Mouse (Mus musculus): ENCODE measurements around the gene Nrxn1. TPM values are rescaled to one million over a fixed set of nuclear protein-coding genes. Genes with fewer than 3 reads are reported as not detected.

The Nrxn1 gene
- total and polyA plus RNA-seq, 3 experiments, result not detected

DNA sequence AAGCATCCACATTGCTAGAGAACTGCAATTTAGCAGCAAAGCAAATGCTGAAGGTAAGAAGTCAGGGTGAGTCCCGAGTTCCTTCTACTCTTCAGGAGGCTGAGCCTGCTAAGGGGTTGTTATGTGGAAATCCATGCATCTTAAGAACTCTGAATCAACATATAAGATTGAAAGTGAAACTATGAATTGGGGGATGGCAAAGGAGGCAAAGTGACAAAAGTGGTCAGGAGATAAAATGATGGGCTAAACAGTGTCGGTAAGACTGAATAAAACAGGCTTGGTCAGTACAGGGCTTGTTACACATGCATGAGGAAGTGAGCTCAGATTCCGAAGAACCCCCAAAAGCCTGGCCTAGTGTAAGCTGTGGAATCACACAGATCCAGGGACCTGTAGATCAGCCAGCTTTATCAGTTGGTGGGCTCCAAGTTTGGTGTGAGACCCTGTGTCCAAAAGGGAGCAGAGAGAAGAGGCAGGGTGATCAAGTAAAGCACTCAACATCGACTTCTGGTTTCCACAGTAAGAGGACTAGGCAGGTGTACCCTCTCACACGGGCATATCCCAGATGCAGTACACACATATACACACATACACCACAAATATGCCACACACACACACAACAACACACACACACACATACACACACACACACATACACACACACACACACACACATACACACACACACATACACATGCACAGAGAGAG, 85.3 kb downstream of the Nrxn1 start:
- H3K4me3 ChIP-seq (ENCODE audit: control insufficient read depth in 1 of 2, insufficient read depth in 1 of 2, low read depth in 2 of 2, low read length in 2 of 2), result peak overlapping the region; percentile 37 to 55
- peaks cover 0 to 2% of the 10 kb centered on the region in 2 experiments; a peak in 1 of 4 replicates for H3K36me3 ChIP-seq (ENCODE audit: control insufficient read depth in 1 of 2, insufficient read depth in 2 of 2, low read length in 2 of 2)
- no peak for TF ChIP-seq ZMIZ1 (IDR thresholded peaks at IDR 0.05; ENCODE audit: low read depth, low read length)
- H3K4me1 ChIP-seq (ENCODE audit: control insufficient read depth in 1 of 2, insufficient read depth in 2 of 2, low read length in 2 of 2), result no peaks in the 10 kb centered on the region
- H3K27me3 ChIP-seq (ENCODE audit: control insufficient read depth in 1 of 2, insufficient read depth in 2 of 2, low read length in 2 of 2), result no peaks in the 10 kb centered on the region
- H3K9ac ChIP-seq (ENCODE audit: control insufficient read depth, low read depth, low read length, poor library complexity, severe bottlenecking), result peak overlapping the region; percentile 43
- peak; percentile 34 for DNase-seq (ENCODE audit: low read depth, low spot score)
- H3K27ac ChIP-seq (ENCODE audit: control insufficient read depth, low read depth, low read length), result no peak overlapping the region
- no peaks in the 10 kb centered on the region for H3K79me2 ChIP-seq (ENCODE audit: control insufficient read depth, insufficient read depth, low read length, poor library complexity)
- H3K9me3 ChIP-seq (replicated peaks; ENCODE audit: insufficient read depth, low read length), result no peaks in the 10 kb centered on the region

DNA sequence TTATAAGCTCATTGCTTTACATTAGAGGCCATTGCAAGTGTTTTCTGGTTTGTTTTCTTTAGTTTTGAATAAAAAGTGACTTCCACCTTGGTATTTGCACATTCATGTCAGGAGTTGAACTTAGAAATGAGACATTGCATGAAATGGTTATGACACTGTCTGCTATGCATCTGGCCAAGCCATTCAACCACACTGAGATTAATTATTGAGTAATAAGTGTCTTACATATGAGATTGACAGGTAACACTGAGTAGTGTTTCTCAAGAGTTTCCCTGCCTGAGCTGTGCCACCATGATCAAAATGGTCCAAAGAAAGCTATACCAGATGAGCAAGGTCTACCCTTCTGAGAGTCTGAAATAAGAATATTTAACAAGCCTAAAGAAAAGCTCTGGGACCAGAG, 92.5 kb downstream of the Nrxn1 start:
- no peak for DNase-seq (ENCODE audit: low read depth, low spot score)
- Histone ChIP-seq H3K4me1 (ENCODE audit: control insufficient read depth in 1 of 2, insufficient read depth in 2 of 2, low read length in 2 of 2) (peaks cover 4 to 9% of the 10 kb centered on the region in 2 experiments; a peak in 3 of 4 replicates), H3K36me3 (ENCODE audit: control insufficient read depth in 1 of 2, insufficient read depth in 2 of 2, low read length in 2 of 2) (peaks cover 0 to 4% of the 10 kb centered on the region in 2 experiments; a peak in 1 of 4 replicates), H3K79me2 (ENCODE audit: control insufficient read depth, insufficient read depth, low read length, poor library complexity) (no peaks in the 10 kb centered on the region), H3K9ac (ENCODE audit: control insufficient read depth, low read depth, low read length, poor library complexity, severe bottlenecking) (no peak overlapping the region), H3K27me3 (ENCODE audit: control insufficient read depth in 1 of 2, insufficient read depth in 2 of 2, low read length in 2 of 2) (no peaks in the 10 kb centered on the region), H3K4me3 (ENCODE audit: control insufficient read depth in 1 of 2, insufficient read depth in 1 of 2, low read depth in 2 of 2, low read length in 2 of 2) (no peak overlapping the region), H3K9me3 (replicated peaks; ENCODE audit: insufficient read depth, low read length) (no peaks in the 10 kb centered on the region), H3K27ac (ENCODE audit: control insufficient read depth, low read depth, low read length) (no peak overlapping the region)
- no peak for TF ChIP-seq CHD2 (IDR thresholded peaks at IDR 0.05; ENCODE audit: low read length)
- no peak for TF ChIP-seq USF2 (IDR thresholded peaks at IDR 0.05; ENCODE audit: borderline replicate concordance in 1 of 2, insufficient read depth in 1 of 2, low read depth in 1 of 2, low read length in 2 of 2)
- TF ChIP-seq BHLHE40 (IDR thresholded peaks at IDR 0.05; ENCODE audit: borderline replicate concordance, low read depth, low read length), result no peak
- no peak for TF ChIP-seq SIN3A (IDR thresholded peaks at IDR 0.05; ENCODE audit: low read length)
- TF ChIP-seq EP300 (IDR thresholded peaks at IDR 0.05; ENCODE audit: low read depth in 1 of 2, low read length in 2 of 2), result no peak
- no peak for TF ChIP-seq USF1 (IDR thresholded peaks at IDR 0.05; ENCODE audit: low read depth, low read length)
- no peak for TF ChIP-seq KAT2A (conservative IDR thresholded peaks at IDR 0.05; ENCODE audit: low read depth, low read length)
- TF ChIP-seq MXI1 (IDR thresholded peaks at IDR 0.05; ENCODE audit: low read depth, low read length), result no peak
- TF ChIP-seq UBTF (IDR thresholded peaks at IDR 0.05; ENCODE audit: borderline replicate concordance, insufficient read depth, low read depth, low read length), result no peak

DNA sequence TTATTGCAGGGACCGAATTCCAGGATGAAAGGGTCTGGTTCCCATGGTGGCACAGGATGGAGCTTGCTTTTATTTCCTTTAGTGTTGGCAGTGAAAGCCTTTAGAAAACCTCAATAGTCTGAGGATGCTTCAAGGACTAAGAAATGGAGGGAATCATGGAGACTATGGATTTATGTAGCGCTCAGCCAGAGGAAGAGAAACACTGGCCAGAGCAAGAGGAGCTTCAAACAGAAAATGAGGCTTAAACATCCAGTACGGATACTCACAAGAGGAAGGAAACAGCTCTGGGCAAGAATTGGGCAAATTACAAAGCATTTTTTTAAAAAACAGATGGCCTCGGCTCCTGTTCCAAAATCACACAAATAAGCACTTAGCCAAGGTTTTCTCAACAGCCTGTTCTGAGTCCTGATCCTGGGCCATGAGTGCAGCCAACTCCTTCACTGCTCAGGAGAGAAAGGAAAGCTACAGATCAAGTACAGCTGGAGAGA, 93.2 kb downstream of the Nrxn1 start:
- Histone ChIP-seq H3K4me1 (ENCODE audit: control insufficient read depth in 1 of 2, insufficient read depth in 2 of 2, low read length in 2 of 2) (peaks cover 4 to 11% of the 10 kb centered on the region in 2 experiments; a peak in 3 of 4 replicates), H3K27me3 (ENCODE audit: control insufficient read depth in 1 of 2, insufficient read depth in 2 of 2, low read length in 2 of 2) (no peaks in the 10 kb centered on the region), H3K9me3 (replicated peaks; ENCODE audit: insufficient read depth, low read length) (no peaks in the 10 kb centered on the region), H3K9ac (ENCODE audit: control insufficient read depth, low read depth, low read length, poor library complexity, severe bottlenecking) (no peak overlapping the region), H3K79me2 (ENCODE audit: control insufficient read depth, insufficient read depth, low read length, poor library complexity) (no peaks in the 10 kb centered on the region), H3K27ac (ENCODE audit: control insufficient read depth, low read depth, low read length) (no peak overlapping the region), H3K36me3 (ENCODE audit: control insufficient read depth in 1 of 2, insufficient read depth in 2 of 2, low read length in 2 of 2) (peaks cover 0 to 4% of the 10 kb centered on the region in 2 experiments; a peak in 1 of 4 replicates), H3K4me3 (ENCODE audit: control insufficient read depth in 1 of 2, insufficient read depth in 1 of 2, low read depth in 2 of 2, low read length in 2 of 2) (no peak overlapping the region)
- no peak for DNase-seq (ENCODE audit: low read depth, low spot score)
- TF ChIP-seq POLR2AphosphoS2 (IDR thresholded peaks at IDR 0.05; ENCODE audit: low read length), result no peak
- TF ChIP-seq ZNF384 (IDR thresholded peaks at IDR 0.05; ENCODE audit: low read depth, low read length), result no peak
- TF ChIP-seq GATA1 (IDR thresholded peaks at IDR 0.05; ENCODE audit: low read depth, low read length), result no peak
- no peak for TF ChIP-seq POLR2AphosphoS5 (IDR thresholded peaks at IDR 0.05; ENCODE audit: borderline replicate concordance, low read depth, low read length)
- TF ChIP-seq RAD21 (IDR thresholded peaks at IDR 0.05; ENCODE audit: low read depth, low read length), result no peak
- no peak for TF ChIP-seq USF1 (IDR thresholded peaks at IDR 0.05; ENCODE audit: low read depth, low read length)
- TF ChIP-seq KAT2A (conservative IDR thresholded peaks at IDR 0.05; ENCODE audit: low read depth, low read length), result no peak
- TF ChIP-seq MYC (IDR thresholded peaks at IDR 0.05; ENCODE audit: low read depth, low read length), result no peak

Data from MEL (cell line).